Comparison of ENCODE assay signal across 8 mouse cellular contexts in genomic region chr6:36387612-36388400, GRCm38 (mm10). TPM values are rescaled to one million over a fixed set of nuclear protein-coding genes. Genes with fewer than 3 reads are reported as not detected.
DNase-seq lines count a peak whose midpoint lies in the region; ATAC-seq and TF ChIP-seq lines count a peak whose summit lies in the region.

Chrm2 (plus strand) TSS chr6:36388084.

- peak within 1 kb of the TSS; percentile 55 for H3K4me3 ChIP-seq in forebrain, postnatal 0 days (ENCODE audit: low read depth, low read length)
- peak within 1 kb of the TSS; percentile 60 for H3K4me3 ChIP-seq in hindbrain, embryonic 13.5 days
- peak within 1 kb of the TSS; percentile 45 for H3K4me3 ChIP-seq in limb, embryonic 15.5 days
- H3K4me3 ChIP-seq in neural tube, embryonic 15.5 days (replicated peaks) = peak within 1 kb of the TSS; percentile 63

- 0 out of 2 replicates have a peak, but pooled peaks cover 6% of the 10 kb centered on the region for H3K4me1 ChIP-seq in forebrain, postnatal 0 days (ENCODE audit: insufficient read depth)
- H3K4me1 ChIP-seq in hindbrain, embryonic 13.5 days (replicated peaks) = peaks cover 16% of the 10 kb centered on the region
- peaks cover 21% of the 10 kb centered on the region for H3K4me1 ChIP-seq in limb, embryonic 15.5 days
- peaks cover 25% of the 10 kb centered on the region for H3K4me1 ChIP-seq in neural tube, embryonic 15.5 days

- H3K36me3 ChIP-seq in forebrain, postnatal 0 days (ENCODE audit: insufficient read depth) = no peaks in the 10 kb centered on the region
- no peaks in the 10 kb centered on the region for H3K36me3 ChIP-seq in hindbrain, embryonic 13.5 days
- no peaks in the 10 kb centered on the region for H3K36me3 ChIP-seq in limb, embryonic 15.5 days
- H3K36me3 ChIP-seq in neural tube, embryonic 15.5 days = no peaks in the 10 kb centered on the region

- H3K27me3 ChIP-seq in forebrain, postnatal 0 days (ENCODE audit: insufficient read depth, low read length) = no peaks in the 10 kb centered on the region; the same call in 1 of the 2 replicates
- H3K27me3 ChIP-seq in hindbrain, embryonic 13.5 days = peaks cover 28% of the 10 kb centered on the region
- peaks cover 37% of the 10 kb centered on the region for H3K27me3 ChIP-seq in limb, embryonic 15.5 days
- peaks cover 4% of the 10 kb centered on the region for H3K27me3 ChIP-seq in neural tube, embryonic 15.5 days (replicated peaks)

- 1% methylated on average over 30 of the region's 30 CpGs for WGBS in forebrain, postnatal 0 days
- 3% methylated on average over 30 of the region's 30 CpGs for WGBS in hindbrain, embryonic 13.5 days
- 4% methylated on average over 30 of the region's 30 CpGs for WGBS in limb, embryonic 15.5 days
- WGBS in neural tube, embryonic 15.5 days = 2% methylated on average over 30 of the region's 30 CpGs

- TF ChIP-seq CTCF in forebrain, postnatal 0 days (IDR thresholded peaks at IDR 0.05; ENCODE audit: low read depth) = no peak

- H3K9ac ChIP-seq in forebrain, postnatal 0 days = peak within 1 kb of the TSS; percentile 53
- H3K9ac ChIP-seq in hindbrain, embryonic 13.5 days = peak within 1 kb of the TSS; percentile 71
- H3K9ac ChIP-seq in limb, embryonic 15.5 days = peak within 1 kb of the TSS; percentile 33; the same call in 1 of the 2 replicates
- H3K9ac ChIP-seq in neural tube, embryonic 15.5 days (replicated peaks) = peak within 1 kb of the TSS; percentile 65

- peak; percentile 85 for ATAC-seq in forebrain, postnatal 0 days
- ATAC-seq in hindbrain, embryonic 13.5 days (ENCODE audit: low FRiP score) = peak; percentile 71
- ATAC-seq in limb, embryonic 15.5 days (ENCODE audit: insufficient number of reproducible peaks, low FRiP score, low TSS enrichment, low read depth) = no peak
- ATAC-seq in neural tube, embryonic 15.5 days (ENCODE audit: low FRiP score) = peak; percentile 73
- ATAC-seq in CD4-positive, CD25-positive, alpha-beta regulatory T cell, adult 4 months = no peak

- peak; percentile 13 for DNase-seq in adrenal gland, adult 2 months
- DNase-seq in adrenal gland, adult (ENCODE audit: inconsistent age in 2 of 2, low spot score in 1 of 2) = no peak
- DNase-seq in MN1 (ENCODE audit: low spot score) = peak; percentile 6
- DNase-seq in forebrain, postnatal 0 days = peak; percentile 74

- H3K4me2 ChIP-seq in forebrain, postnatal 0 days (ENCODE audit: low read depth) = peak within 1 kb of the TSS; percentile 95
- H3K4me2 ChIP-seq in hindbrain, embryonic 13.5 days = peak within 1 kb of the TSS; percentile 96
- peak within 1 kb of the TSS; percentile 87 for H3K4me2 ChIP-seq in limb, embryonic 15.5 days
- H3K4me2 ChIP-seq in neural tube, embryonic 15.5 days = peak within 1 kb of the TSS; percentile 96

- H3K9me3 ChIP-seq in forebrain, postnatal 0 days (ENCODE audit: low read length) = no peaks in the 10 kb centered on the region
- no peaks in the 10 kb centered on the region for H3K9me3 ChIP-seq in hindbrain, embryonic 13.5 days
- no peaks in the 10 kb centered on the region for H3K9me3 ChIP-seq in limb, embryonic 15.5 days
- no peaks in the 10 kb centered on the region for H3K9me3 ChIP-seq in neural tube, embryonic 15.5 days (replicated peaks)

- no peak within 1 kb of the TSS for H3K27ac ChIP-seq in forebrain, postnatal 0 days (ENCODE audit: low read depth, low read length)
- H3K27ac ChIP-seq in hindbrain, embryonic 13.5 days = peak within 1 kb of the TSS; percentile 62
- H3K27ac ChIP-seq in limb, embryonic 15.5 days = no peak within 1 kb of the TSS
- peak within 1 kb of the TSS; percentile 79 for H3K27ac ChIP-seq in neural tube, embryonic 15.5 days (replicated peaks)

RNA-seq across cellular contexts. Expression of gene Chrm2, which starts in this region (rescaled TPM):
- total RNA-seq in adrenal gland, adult 2 months (2021) = not detected
- polyA plus RNA-seq in adrenal gland, adult 2 months (2012; rRNA removed) = 0.02 TPM in 1 of 2 replicates, not detected in the other
- 6.9 and 9.7 TPM in 2 replicates for total RNA-seq in forebrain, postnatal 0 days (2014; rRNA removed)
- polyA plus RNA-seq in forebrain, postnatal 0 days (2015; fragmentation: Nextera tagmentation; extraction: Ambion mirVana) = 1.9 and 2.7 TPM in 2 replicates
- 5.2 and 6.8 TPM in 2 replicates for polyA plus RNA-seq in hindbrain, embryonic 13.5 days (2015; fragmentation: Nextera tagmentation; extraction: Ambion mirVana)
- 1.9 and 2.0 TPM in 2 replicates for polyA plus RNA-seq in limb, embryonic 15.5 days (2015; fragmentation: Nextera tagmentation; extraction: Ambion mirVana)
- 14.0 and 15.1 TPM in 2 replicates for polyA plus RNA-seq in neural tube, embryonic 15.5 days (2015; fragmentation: Nextera tagmentation; extraction: Ambion mirVana)
- not detected for polyA plus RNA-seq in CD4-positive, CD25-positive, alpha-beta regulatory T cell, adult 4 months (2017; shearing (Covaris generic))

Comparison
In these comparisons a context has a peak if more than half of its experiments do, and no peak if none do; other contexts are left out.
1. Peak in DNase-seq in adrenal gland, adult 2 months; RNA of the gene not detected or under 1 TPM.
2. DNase-seq: peak in MN1 (single experiment) and forebrain, postnatal 0 days (single experiment); none in adrenal gland, adult (0 of 2).
3. ATAC-seq: peak in forebrain, postnatal 0 days (single experiment), hindbrain, embryonic 13.5 days (single experiment) and neural tube, embryonic 15.5 days (single experiment); none in limb, embryonic 15.5 days (single experiment) and CD4-positive, CD25-positive, alpha-beta regulatory T cell, adult 4 months (single experiment).
4. H3K27ac ChIP-seq: peak in hindbrain, embryonic 13.5 days (single experiment) and neural tube, embryonic 15.5 days (single experiment); none in forebrain, postnatal 0 days (single experiment) and limb, embryonic 15.5 days (single experiment).
5. Peak in every context shown above with its lines, with median percentiles within 50 percentile points of each other: H3K4me2 ChIP-seq, H3K4me3 ChIP-seq and H3K9ac ChIP-seq.